Mouse (Mus musculus) erythroblast, embryonic 14.5 days (primary cell): ENCODE measurements around the gene Ctsd.

Experiments
- GATA1 ChIP-seq: IDR thresholded peaks from 2 replicates; pipeline ENCODE4 v1.6.1; 2012; ENCODE audit warnings: low read length, inconsistent platforms, mixed read lengths
- TAL1 ChIP-seq: IDR thresholded peaks from 3 replicates; pipeline ENCODE4 v1.6.1; 2012; ENCODE audit warnings: low read length, inconsistent platforms, mixed read lengths

- TF ChIP-seq GATA1 (no peak), TAL1 (no peak)
Observed at GRCm38 (mm10) chr7:142373641-142374412, 14.0 kb downstream of the Ctsd start, which contains the start of gene Ifitm10.
